Comparison of ENCODE assay signal across 9 mouse cellular contexts in the genomic region with DNA sequence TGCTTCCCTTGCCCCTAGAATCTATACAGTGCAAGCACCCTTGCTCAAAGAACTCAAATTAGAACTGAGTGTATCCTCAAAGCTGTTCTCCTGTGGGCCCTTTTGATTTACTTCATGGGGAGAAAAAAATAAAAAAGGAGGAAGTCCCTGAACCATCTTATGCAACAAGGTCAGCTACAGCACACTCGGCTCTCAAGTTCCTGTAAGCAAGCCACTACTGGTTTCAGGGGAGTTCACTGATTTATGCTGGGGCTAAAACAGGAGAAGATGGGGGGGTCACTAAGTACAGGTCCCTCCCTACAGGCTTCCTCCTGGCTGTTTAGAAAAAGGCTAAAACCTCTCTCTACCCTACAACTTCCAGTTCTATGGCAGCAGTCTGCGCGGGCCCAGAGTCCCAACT. TPM values are rescaled to one million over a fixed set of nuclear protein-coding genes. Genes with fewer than 3 reads are reported as not detected.
DNase-seq lines count a peak whose midpoint lies in the region; ATAC-seq and TF ChIP-seq lines count a peak whose summit lies in the region.
"Had no signal": no experiment of that assay in that cellular context is flagged by ENCODE, and none has a peak within 500 bp of the region (broad histone marks: within the 10 kb centered on the region; RNA-seq: fewer than 3 reads in every experiment).

No protein-coding gene starts in this region.

- DNase-seq in heart, adult 2 months = no peak
- DNase-seq in lung, postnatal 14 days = no peak
- no peak for DNase-seq in hindbrain, embryonic 11.5 days (ENCODE audit: low spot score)
- DNase-seq in layer of hippocampus, adult 8-10 months (ENCODE audit: low spot score in 2 of 2) = no peak
- DNase-seq: cerebellum, adult 8-10 months had no signal

- peaks cover 5% of the 10 kb centered on the region for H3K36me3 ChIP-seq in heart, adult 2 months (ENCODE audit: control insufficient read depth, insufficient read depth, low read length)
- H3K36me3 ChIP-seq in heart, embryonic 12.5 days = 0 out of 2 replicates have a peak, but pooled peaks cover 4% of the 10 kb centered on the region
- H3K36me3 ChIP-seq in lung, embryonic 16.5 days (ENCODE audit: control insufficient read depth, insufficient read depth, low read length) = no peaks in the 10 kb centered on the region
- H3K36me3 ChIP-seq in limb, embryonic 12.5 days = peaks cover 10% of the 10 kb centered on the region; the same call in 1 of the 2 replicates
- H3K36me3 ChIP-seq in small intestine, adult 2 months (ENCODE audit: control insufficient read depth, insufficient read depth, low read length) = 0 out of 2 replicates have a peak, but pooled peaks cover 3% of the 10 kb centered on the region
- H3K36me3 ChIP-seq in hindbrain, embryonic 11.5 days (ENCODE audit: control insufficient read depth, insufficient read depth, low read length) = no peaks in the 10 kb centered on the region

- peaks cover 3% of the 10 kb centered on the region; the same call in 1 of the 2 replicates for H3K79me2 ChIP-seq in heart, adult 2 months (replicated peaks; ENCODE audit: control insufficient read depth, insufficient read depth, low read length)

- H3K27ac ChIP-seq in heart, adult 2 months = peak overlapping the region; percentile 56
- no peak overlapping the region; the same call in 1 of the 2 replicates for H3K27ac ChIP-seq in heart, embryonic 12.5 days (ENCODE audit: poor library complexity, severe bottlenecking)
- peak overlapping the region; percentile 7; the same call in 1 of the 2 replicates for H3K27ac ChIP-seq in lung, embryonic 16.5 days (ENCODE audit: low read length)
- peak overlapping the region; percentile 62; the same call in 1 of the 2 replicates for H3K27ac ChIP-seq in limb, embryonic 12.5 days
- H3K27ac ChIP-seq in small intestine, adult 2 months (ENCODE audit: insufficient read depth, low read depth, low read length) = peak overlapping the region; percentile 66
- no peak overlapping the region for H3K27ac ChIP-seq in hindbrain, embryonic 11.5 days (ENCODE audit: low read depth, low read length)

- ATAC-seq in heart, embryonic 12.5 days (ENCODE audit: insufficient number of reproducible peaks, low FRiP score) = no peak
- ATAC-seq in lung, embryonic 16.5 days (ENCODE audit: low read depth) = no peak
- no peak for ATAC-seq in limb, embryonic 12.5 days (ENCODE audit: insufficient number of reproducible peaks, insufficient read depth, low FRiP score, low TSS enrichment, low read depth)
- ATAC-seq in hindbrain, embryonic 11.5 days (ENCODE audit: low FRiP score) = no peak

- TF ChIP-seq EP300 in heart, adult 2 months (IDR thresholded peaks at IDR 0.05; ENCODE audit: insufficient read depth, low read depth, low read length) = no peak

- intact Hi-C loops in heart, adult 2 months (cut with DNase I) = no loop called here

- no peaks in the 10 kb centered on the region for H3K9me3 ChIP-seq in heart, embryonic 12.5 days (replicated peaks)
- no peaks in the 10 kb centered on the region for H3K9me3 ChIP-seq in lung, embryonic 16.5 days (ENCODE audit: control insufficient read depth, low read length)
- no peaks in the 10 kb centered on the region for H3K9me3 ChIP-seq in limb, embryonic 12.5 days
- no peaks in the 10 kb centered on the region for H3K9me3 ChIP-seq in hindbrain, embryonic 11.5 days (ENCODE audit: control insufficient read depth, low read length)

- no peak for TF ChIP-seq POLR2A in heart, adult 2 months (IDR thresholded peaks at IDR 0.05; ENCODE audit: insufficient read depth, low read depth, low read length)
- TF ChIP-seq POLR2A in small intestine, adult 2 months (IDR thresholded peaks at IDR 0.05; ENCODE audit: low read depth, low read length) = no peak

- TF ChIP-seq CTCF in heart, adult 2 months (IDR thresholded peaks at IDR 0.05) = no peak
- TF ChIP-seq CTCF in small intestine, adult 2 months (IDR thresholded peaks at IDR 0.05; ENCODE audit: extremely low read depth, insufficient read length, insufficient replicate concordance, low read depth, low read length) = no peak

- no peak overlapping the region for H3K9ac ChIP-seq in heart, adult 2 months (ENCODE audit: low read depth, low read length)
- no peak overlapping the region for H3K9ac ChIP-seq in heart, embryonic 12.5 days
- no peak overlapping the region for H3K9ac ChIP-seq in lung, embryonic 16.5 days (ENCODE audit: low read length)
- no peak overlapping the region for H3K9ac ChIP-seq in limb, embryonic 12.5 days (replicated peaks)
- no peak overlapping the region for H3K9ac ChIP-seq in hindbrain, embryonic 11.5 days (ENCODE audit: low read depth, low read length)

- H3K4me1 ChIP-seq in heart, adult 2 months (ENCODE audit: control insufficient read depth, insufficient read depth, low read length) = peaks cover 33% of the 10 kb centered on the region
- H3K4me1 ChIP-seq in heart, embryonic 12.5 days (replicated peaks) = peaks cover 18% of the 10 kb centered on the region
- H3K4me1 ChIP-seq in lung, embryonic 16.5 days (replicated peaks; ENCODE audit: control insufficient read depth, insufficient read depth, low read length) = peaks cover 12% of the 10 kb centered on the region
- H3K4me1 ChIP-seq in limb, embryonic 12.5 days (replicated peaks) = peaks cover 54% of the 10 kb centered on the region
- H3K4me1 ChIP-seq in small intestine, adult 2 months (ENCODE audit: control insufficient read depth, insufficient read depth, insufficient read length, low read length) = peaks cover 5% of the 10 kb centered on the region; the same call in 1 of the 2 replicates
- no peaks in the 10 kb centered on the region for H3K4me1 ChIP-seq in hindbrain, embryonic 11.5 days (replicated peaks; ENCODE audit: control insufficient read depth, insufficient read depth, low read length)

- H3K4me3 ChIP-seq in heart, adult 2 months = no peak overlapping the region
- H3K4me3 ChIP-seq in heart, embryonic 12.5 days = no peak overlapping the region
- no peak overlapping the region for H3K4me3 ChIP-seq in lung, embryonic 16.5 days (ENCODE audit: low read length)
- H3K4me3 ChIP-seq in limb, embryonic 12.5 days (replicated peaks) = no peak overlapping the region
- no peak overlapping the region for H3K4me3 ChIP-seq in small intestine, adult 2 months (ENCODE audit: low read depth, low read length)
- H3K4me3 ChIP-seq in hindbrain, embryonic 11.5 days (ENCODE audit: low read depth, low read length) = no peak overlapping the region

- 72% methylated on average over 3 of the region's 3 CpGs for WGBS in heart, adult 2 months
- WGBS in heart, embryonic 12.5 days = 80% methylated on average over 3 of the region's 3 CpGs
- WGBS in lung, embryonic 16.5 days = 62% methylated on average over 3 of the region's 3 CpGs
- WGBS in limb, embryonic 12.5 days = 80% methylated on average over 3 of the region's 3 CpGs
- WGBS in small intestine, adult 2 months = 67% methylated on average over 3 of the region's 3 CpGs
- WGBS in hindbrain, embryonic 11.5 days = 88% methylated on average over 3 of the region's 3 CpGs

- H3K27me3 ChIP-seq in heart, adult 2 months (ENCODE audit: control insufficient read depth, insufficient read depth, low read length) = no peaks in the 10 kb centered on the region
- H3K27me3 ChIP-seq in heart, embryonic 12.5 days (replicated peaks) = no peaks in the 10 kb centered on the region
- no peaks in the 10 kb centered on the region for H3K27me3 ChIP-seq in lung, embryonic 16.5 days (ENCODE audit: control insufficient read depth, insufficient read depth, low read depth, low read length)
- no peaks in the 10 kb centered on the region for H3K27me3 ChIP-seq in limb, embryonic 12.5 days
- no peaks in the 10 kb centered on the region for H3K27me3 ChIP-seq in small intestine, adult 2 months (ENCODE audit: control insufficient read depth, insufficient read depth, low read length)
- H3K27me3 ChIP-seq in hindbrain, embryonic 11.5 days (ENCODE audit: control insufficient read depth, insufficient read depth, low read length) = no peaks in the 10 kb centered on the region

- no peak overlapping the region for H3K4me2 ChIP-seq in heart, embryonic 12.5 days
- H3K4me2 ChIP-seq in lung, embryonic 16.5 days (ENCODE audit: low read depth, low read length) = no peak overlapping the region
- H3K4me2 ChIP-seq in limb, embryonic 12.5 days = no peak overlapping the region
- no peak overlapping the region for H3K4me2 ChIP-seq in hindbrain, embryonic 11.5 days (replicated peaks; ENCODE audit: low read depth, low read length)

RNA-seq across cellular contexts. Expression of a gene that starts 17.5 kb away (rescaled TPM):
- 10 to 100 TPM; 12.9 to 17.0 TPM for total RNA-seq in heart, adult 2 months (2021)
- 6.0 and 6.6 TPM in 2 replicates for polyA plus RNA-seq in heart, adult 2 months (2012; rRNA removed)
- 7.3 and 8.2 TPM in 2 replicates for polyA plus RNA-seq in heart, embryonic 12.5 days (2016; fragmentation: Nextera tagmentation; extraction: Ambion mirVana)
- polyA plus RNA-seq in lung, embryonic 16.5 days (2015; fragmentation: Nextera tagmentation; extraction: Ambion mirVana) = 9.4 and 12.6 TPM in 2 replicates
- polyA plus RNA-seq in limb, embryonic 12.5 days (2016; fragmentation: Nextera tagmentation; extraction: Ambion mirVana) = 16.1 and 17.7 TPM in 2 replicates
- polyA plus RNA-seq in small intestine, adult 2 months (2012; rRNA removed) = 8.5 and 18.9 TPM in 2 replicates
- polyA plus RNA-seq in hindbrain, embryonic 11.5 days (2014; fragmentation: Nextera tagmentation; extraction: Ambion mirVana) = 9.2 and 9.7 TPM in 2 replicates
- total RNA-seq in layer of hippocampus, adult 8-10 months (2022) = 10 to 100 TPM in 2 of 4 experiments, 1 to 10 TPM in 2; 8.4 to 18.7 (median 13.2) TPM

Comparison
In these comparisons a context has a peak if more than half of its experiments do, and no peak if none do; other contexts are left out.
1. H3K27ac ChIP-seq: peak in heart, adult 2 months (single experiment), lung, embryonic 16.5 days (single experiment), limb, embryonic 12.5 days (single experiment) and small intestine, adult 2 months (single experiment); none in heart, embryonic 12.5 days (single experiment) and hindbrain, embryonic 11.5 days (single experiment).